Mouse (Mus musculus) spleen, adult 2 months (tissue): ENCODE measurements around the gene Ahcyl2. TPM values are rescaled to one million over a fixed set of nuclear protein-coding genes. Genes with fewer than 3 reads are reported as not detected.

Source experiments
- DNase-seq, 2 experiments: peaks; one replicate each; pipeline versions ENCODE4 v3.0.0 to v3.0.0-alpha.2; 2012 to 2021; ENCODE audit warnings: low spot score in 2 of 2, low read depth in 1 of 2
- H3K27ac ChIP-seq: fragments of 200-500 bp; 2 replicates; pipeline ENCODE4 v1.5.1; 2012; ENCODE audit warnings: low read length, inconsistent platforms; ENCODE audit not compliant: insufficient read depth
- H3K27me3 ChIP-seq: fragments of 200-500 bp; 2 replicates; pipeline ENCODE4 v1.6.1; 2012; ENCODE audit warnings: mild to moderate bottlenecking, moderate library complexity, low read length, inconsistent platforms; ENCODE audit not compliant: control insufficient read depth, insufficient read depth
- H3K36me3 ChIP-seq: fragments of 200-500 bp; 2 replicates; pipeline ENCODE4 v1.6.1; 2012; ENCODE audit warnings: mild to moderate bottlenecking, low read length, inconsistent platforms; ENCODE audit not compliant: control insufficient read depth, insufficient read depth
- H3K4me1 ChIP-seq: fragments of 200-500 bp; 2 replicates; pipeline ENCODE4 v1.6.1; 2011; ENCODE audit warnings: inconsistent platforms; ENCODE audit not compliant: control insufficient read depth, insufficient read depth, insufficient read length
- H3K4me3 ChIP-seq: fragments of 200-500 bp; 2 replicates; pipeline ENCODE4 v1.5.1; 2011; ENCODE audit warnings: mild to moderate bottlenecking, inconsistent platforms; ENCODE audit not compliant: insufficient read depth, insufficient read length; ENCODE audit errors: extremely low read depth
- CTCF ChIP-seq: fragments of 200-500 bp; IDR thresholded peaks from 2 replicates; pipeline ENCODE4 v1.5.1; 2011; ENCODE audit warnings: mild to moderate bottlenecking, inconsistent platforms; ENCODE audit not compliant: insufficient read depth, insufficient read length, insufficient replicate concordance; ENCODE audit errors: extremely low read depth
- POLR2A ChIP-seq: fragments of 200-500 bp; IDR thresholded peaks from 2 replicates; pipeline ENCODE4 v1.6.1; 2011; ENCODE audit warnings: low read depth, low read length, inconsistent platforms
- WGBS: fragments of 180-500 bp; shearing (Covaris S2); methylation state at CpG from one replicate; pipeline ENCODE4 v1.1.7; 2018; 5-methylcytosine and 5-hydroxymethylcytosine counted together
- polyA plus RNA-seq: library from polyadenylated mRNA; depleted of rRNA; stranded (reverse); fragments of >200 nt; gene quantifications from 2 replicates; pipeline ENCODE4 v1.2.3, GENCODE M21; 2012

Ahcyl2 gene
- polyA plus RNA-seq, 1 experiment, result 9.4 TPM

DNA sequence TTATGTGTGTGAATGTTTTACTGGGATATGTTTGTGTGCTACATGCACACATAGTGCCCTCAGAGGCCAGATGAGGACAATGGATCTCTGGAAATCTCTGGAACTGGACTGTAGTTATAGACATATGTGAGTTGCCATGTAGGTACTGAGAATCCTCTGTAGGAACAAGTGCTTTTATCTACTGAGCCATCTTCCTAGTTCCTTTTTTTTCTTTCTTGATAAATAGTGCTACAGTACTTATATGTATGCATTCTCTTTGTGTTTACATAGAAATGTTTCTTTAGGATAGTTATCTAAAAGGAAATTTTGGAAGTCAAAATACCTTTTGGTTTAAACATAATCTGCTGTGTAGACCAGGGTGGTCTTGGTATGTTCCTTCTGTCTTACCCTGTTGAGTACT, 12.3 kb downstream of the Ahcyl2 start:
- Histone ChIP-seq H3K36me3 (no peaks in the 10 kb centered on the region), H3K27ac (no peak overlapping the region), H3K4me3 (no peak overlapping the region), H3K4me1 (no peaks in the 10 kb centered on the region; the same call in 1 of the 2 replicates), H3K27me3 (no peaks in the 10 kb centered on the region)
- TF ChIP-seq CTCF, result no peak
- no peak for TF ChIP-seq POLR2A
- DNase-seq, result no peak

- WGBS, result 94% methylated on average over 2 of the region's 2 CpGs
- Histone ChIP-seq H3K4me3 (no peak overlapping the region), H3K27me3 (no peaks in the 10 kb centered on the region), H3K36me3 (no peaks in the 10 kb centered on the region), H3K4me1 (no peaks in the 10 kb centered on the region; the same call in 1 of the 2 replicates), H3K27ac (no peak overlapping the region)
- DNase-seq, result no peak
- TF ChIP-seq POLR2A, result no peak
- no peak for TF ChIP-seq CTCF
Observed at GRCm38 (mm10) chr6:29780571-29780970, 12.8 kb downstream of the Ahcyl2 start.

GRCm38 (mm10) chr6:29782239-29782638, 14.4 kb downstream of the Ahcyl2 start:
- no peaks in the 10 kb centered on the region for H3K36me3 ChIP-seq
- H3K4me1 ChIP-seq, result no peaks in the 10 kb centered on the region
- DNase-seq, result no peak
- H3K27me3 ChIP-seq, result no peaks in the 10 kb centered on the region
- H3K27ac ChIP-seq, result no peak overlapping the region
- 84% methylated on average over 1 of the region's 1 CpGs for WGBS
- TF ChIP-seq CTCF, result no peak
- no peak for TF ChIP-seq POLR2A
- H3K4me3 ChIP-seq, result no peak overlapping the region

DNA sequence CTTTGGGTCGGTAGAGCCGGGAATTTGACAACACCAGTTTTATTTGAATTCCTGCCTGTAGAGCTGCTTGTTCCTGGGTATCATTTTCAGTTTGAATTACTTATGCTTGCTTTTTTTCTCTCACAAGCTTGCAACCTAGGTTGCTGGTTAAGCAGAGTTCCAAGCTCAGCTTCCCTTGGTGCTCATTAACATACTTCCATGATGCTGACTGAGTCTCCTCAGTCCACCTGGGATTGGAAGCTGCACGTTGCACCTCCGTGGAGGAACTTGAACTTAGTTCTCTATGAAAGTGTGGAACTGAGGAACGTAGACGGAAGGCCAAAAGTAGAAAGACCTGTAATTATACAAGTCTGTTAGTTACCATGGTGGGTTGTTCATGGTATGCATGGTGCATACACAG, 16.1 kb downstream of the Ahcyl2 start:
- 89% methylated on average over 6 of the region's 6 CpGs for WGBS
- DNase-seq, result no peak
- Histone ChIP-seq H3K4me1 (no peaks in the 10 kb centered on the region), H3K36me3 (no peaks in the 10 kb centered on the region), H3K4me3 (no peak overlapping the region), H3K27me3 (no peaks in the 10 kb centered on the region), H3K27ac (no peak overlapping the region)
- TF ChIP-seq POLR2A, result no peak
- no peak for TF ChIP-seq CTCF

DNA sequence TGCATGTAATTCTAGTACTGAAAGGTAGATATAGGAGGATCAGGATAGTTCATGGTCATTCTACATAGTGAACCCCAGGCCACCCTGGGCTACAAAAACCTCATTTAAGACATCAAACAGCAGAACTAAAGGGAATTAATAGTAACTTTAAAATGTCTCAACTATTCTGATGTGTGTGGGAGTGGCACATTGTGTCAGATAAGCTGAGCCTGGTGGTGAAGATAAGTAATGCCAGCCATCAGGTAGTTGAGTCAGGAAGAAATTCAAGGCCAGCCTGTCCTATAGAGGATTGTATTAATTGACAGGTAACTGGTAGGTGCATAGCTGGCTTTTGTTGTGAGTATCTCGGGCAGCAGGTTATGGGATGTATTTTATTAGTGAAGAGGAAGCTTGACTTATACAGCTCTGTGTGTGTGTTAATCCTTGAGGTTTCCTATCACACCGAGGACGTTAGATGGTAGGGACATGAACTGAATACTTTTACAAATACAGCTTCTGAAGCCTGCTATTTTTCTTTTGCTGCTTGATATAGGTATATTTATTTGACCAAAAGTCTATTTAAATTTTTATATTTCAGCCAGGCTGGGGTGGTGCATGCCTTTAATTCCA, 16.7 kb downstream of the Ahcyl2 start:
- WGBS, result 83% methylated on average over 3 of the region's 3 CpGs
- no peak overlapping the region for H3K27ac ChIP-seq

DNA sequence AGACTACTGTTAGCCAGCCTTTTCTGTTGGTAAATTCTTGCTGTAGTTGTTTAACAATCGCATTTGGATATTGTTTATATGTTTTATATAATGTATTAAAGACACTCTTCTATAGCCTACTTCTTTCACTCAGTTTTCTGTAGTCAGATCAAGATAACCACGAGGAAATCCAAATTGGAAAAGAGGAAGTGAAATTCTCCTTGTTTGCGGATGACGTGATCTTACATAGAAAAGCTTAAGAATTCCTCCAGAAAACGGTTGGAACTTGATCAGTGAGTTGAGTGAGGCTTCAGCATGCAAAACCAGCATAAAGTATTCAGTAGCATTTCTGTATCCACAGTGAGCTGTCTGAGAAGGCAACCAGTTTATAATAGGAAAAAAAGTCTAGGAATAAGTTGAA, 17.9 kb downstream of the Ahcyl2 start:
- no peak overlapping the region for H3K4me3 ChIP-seq
- 58% methylated on average over 5 of the region's 5 CpGs for WGBS
- no peak overlapping the region for H3K27ac ChIP-seq
- H3K27me3 ChIP-seq, result no peaks in the 10 kb centered on the region
- DNase-seq, result no peak
- no peaks in the 10 kb centered on the region for H3K36me3 ChIP-seq
- TF ChIP-seq CTCF, result no peak
- TF ChIP-seq POLR2A, result no peak
- no peaks in the 10 kb centered on the region for H3K4me1 ChIP-seq

More for the DNA sequence above, 16.7 kb downstream of the Ahcyl2 start:
- H3K36me3 ChIP-seq, result no peaks in the 10 kb centered on the region
- H3K27me3 ChIP-seq, result no peaks in the 10 kb centered on the region
- no peaks in the 10 kb centered on the region for H3K4me1 ChIP-seq
- TF ChIP-seq CTCF (no peak), POLR2A (no peak)
- H3K4me3 ChIP-seq, result no peak overlapping the region
- no peak for DNase-seq

DNA sequence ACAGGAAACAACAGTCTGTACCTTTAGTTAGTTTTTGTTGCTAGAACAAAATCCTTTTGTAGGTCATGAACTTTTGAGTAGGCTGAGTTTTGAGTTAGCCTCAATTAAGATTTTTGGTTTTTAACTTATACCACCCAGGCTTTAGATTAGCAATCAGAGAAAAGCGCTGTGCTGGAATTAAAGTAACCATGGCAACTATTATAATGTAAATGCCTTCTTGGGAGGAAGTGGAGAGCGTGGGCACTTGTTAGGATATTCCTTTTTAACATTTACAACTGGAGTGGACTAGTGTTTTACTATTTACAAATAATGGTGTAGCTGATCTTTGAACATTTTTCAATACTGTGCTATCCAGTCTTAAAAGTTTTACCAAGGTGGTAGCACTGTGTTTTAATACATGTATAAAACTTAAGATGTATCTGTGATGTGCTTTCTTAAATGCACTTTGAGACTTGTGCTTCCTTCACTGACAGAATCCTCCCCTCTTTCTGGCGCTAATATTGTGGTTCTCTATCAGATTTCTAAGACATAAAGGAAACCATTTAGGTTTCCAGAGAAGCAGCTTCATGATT, 21.1 kb downstream of the Ahcyl2 start:
- Histone ChIP-seq H3K4me1 (no peaks in the 10 kb centered on the region), H3K4me3 (no peak overlapping the region), H3K27me3 (no peaks in the 10 kb centered on the region), H3K27ac (no peak overlapping the region), H3K36me3 (no peaks in the 10 kb centered on the region)
- no peak for TF ChIP-seq POLR2A
- no peak for TF ChIP-seq CTCF
- WGBS, result 75% methylated on average over 3 of the region's 3 CpGs
- DNase-seq, result no peak
